Mouse (Mus musculus): ENCODE measurements around the gene Gm6268.

Gm6268 gene

GRCm38 (mm10) chrX:36400980-36401379 is at the start of gene Gm6268:
TSS of gene Gm6268 (plus strand) at chrX:36401280.
- DNase-seq (ENCODE audit: low read depth): no peak

GRCm38 (mm10) chrX:36352446-36352845 is 48.6 kb upstream of the Gm6268 start:
- DNase-seq (ENCODE audit: low read depth): no peak

- no peak for DNase-seq (ENCODE audit: low read depth)
Observed at GRCm38 (mm10) chrX:36385340-36385739, 15.7 kb upstream of the Gm6268 start.

DNA sequence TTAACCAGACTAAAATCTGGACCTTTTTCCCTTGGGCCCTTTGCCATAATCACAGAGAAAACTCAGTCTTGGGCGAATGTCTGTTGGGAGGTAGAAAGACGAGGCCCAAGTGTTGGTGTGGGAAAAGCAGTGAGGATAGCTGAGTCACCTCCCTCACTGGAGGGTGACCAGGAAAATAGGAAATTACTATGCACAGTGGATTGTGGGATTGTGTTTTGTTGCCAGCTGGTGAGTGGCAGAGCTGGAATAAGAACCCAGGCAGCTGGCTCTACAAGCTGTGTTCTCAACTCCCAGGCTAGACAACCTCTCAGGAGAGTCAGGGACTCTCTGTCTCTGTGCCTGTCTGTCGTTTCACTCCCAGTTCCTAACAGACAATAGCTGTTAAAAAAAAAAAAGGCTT is 11.1 kb upstream of the Gm6268 start:
- no peak for DNase-seq (ENCODE audit: low read depth)

DNA sequence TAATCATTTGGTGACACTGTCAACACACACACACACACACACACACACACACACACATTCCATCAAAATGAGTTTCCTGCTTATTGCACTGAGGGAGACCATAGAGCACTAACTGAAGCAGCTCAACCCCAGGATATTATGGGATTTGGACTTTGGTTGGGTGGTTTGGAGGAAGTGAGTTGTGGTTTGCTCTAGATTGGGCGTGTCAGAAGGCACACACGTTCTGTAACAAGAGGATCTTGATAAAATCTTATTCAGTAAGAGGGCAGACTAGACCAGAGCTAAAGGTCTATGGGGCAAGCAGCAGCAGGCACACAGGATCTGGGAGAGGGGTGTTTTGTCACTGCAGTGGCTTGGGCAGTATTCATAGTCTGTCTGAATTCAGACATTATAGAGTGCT is 10.6 kb upstream of the Gm6268 start:
- no peak for DNase-seq (ENCODE audit: low read depth)

GRCm38 (mm10) chrX:36392672-36393071 is 8.4 kb upstream of the Gm6268 start:
- no peak for DNase-seq (ENCODE audit: low read depth)

DNA sequence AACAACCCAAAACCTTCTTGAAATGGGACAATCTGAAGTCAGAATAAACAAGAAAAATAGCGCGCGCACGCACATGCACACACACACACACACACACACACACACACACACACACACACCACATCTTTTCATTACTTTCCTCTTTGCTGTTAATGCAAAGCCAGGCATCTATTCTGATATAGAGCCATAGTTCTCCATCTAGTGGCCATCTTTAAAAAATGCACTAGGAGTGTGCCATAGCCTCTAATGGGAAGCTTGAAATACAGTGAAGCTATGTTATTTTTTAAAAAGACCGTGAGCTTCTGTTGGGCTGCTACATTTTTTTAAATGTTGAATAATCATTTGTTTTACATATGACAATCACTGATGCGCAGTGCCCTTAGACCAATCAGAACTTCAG is 7.8 kb upstream of the Gm6268 start:
- peak; percentile 1 for DNase-seq (ENCODE audit: low read depth)

GRCm38 (mm10) chrX:36402316-36402715 is 1.2 kb downstream of the Gm6268 start:
- peak; percentile 6 for DNase-seq (ENCODE audit: low read depth)

GRCm38 (mm10) chrX:36419153-36419552 is 18.1 kb downstream of the Gm6268 start:
- no peak for DNase-seq (ENCODE audit: low read depth)

GRCm38 (mm10) chrX:36434993-36435392 is 33.9 kb downstream of the Gm6268 start:
- DNase-seq (ENCODE audit: low read depth): no peak

- no peak for DNase-seq (ENCODE audit: low read depth)
Observed at GRCm38 (mm10) chrX:36437932-36438331, 36.9 kb downstream of the Gm6268 start.
